Mouse (Mus musculus) C2C12 (cell line): ENCODE data around the gene Lce3d. TPM values are rescaled to one million over a fixed set of nuclear protein-coding genes. Genes with fewer than 3 reads are reported as not detected.

ENCODE experiments used
- H3K27me3 ChIP-seq: one replicate; pipeline ENCODE4 v1.6.1; 2011; ENCODE audit not compliant: control insufficient read depth, insufficient read depth, insufficient read length
- H3K36me3 ChIP-seq: one replicate; pipeline ENCODE4 v1.6.1; 2011; ENCODE audit not compliant: control insufficient read depth, insufficient read depth
- H3K4me3 ChIP-seq: one replicate; pipeline ENCODE4 v1.5.1; 2011; ENCODE audit warnings: mild to moderate bottlenecking, control low read depth; ENCODE audit not compliant: poor library complexity, insufficient read depth, severe bottlenecking
- H3K79me2 ChIP-seq: one replicate; pipeline ENCODE4 v1.6.1; 2011; ENCODE audit not compliant: control insufficient read depth, insufficient read depth
- H3K79me3 ChIP-seq: one replicate; pipeline ENCODE4 v1.6.1; 2011; ENCODE audit warnings: low read depth, control low read depth
- H3ac ChIP-seq: one replicate; pipeline ENCODE3; 2011; ENCODE audit warnings: low read depth; ENCODE audit not compliant: control insufficient read depth, insufficient read length
- CEBPB ChIP-seq: IDR thresholded peaks from one replicate; pipeline ENCODE4 v1.6.1; 2011; ENCODE audit warnings: low read depth, mild to moderate bottlenecking, control low read depth, moderate library complexity
- CTCF ChIP-seq: IDR thresholded peaks from one replicate; pipeline ENCODE4 v1.5.1; 2011; ENCODE audit not compliant: control insufficient read depth, insufficient read depth, insufficient read length
- FOSL1 ChIP-seq: IDR thresholded peaks from one replicate; pipeline ENCODE4 v1.8.0; 2011; ENCODE audit warnings: mild to moderate bottlenecking, low read length; ENCODE audit not compliant: poor library complexity, insufficient read depth, severe bottlenecking
- MAX ChIP-seq: IDR thresholded peaks from one replicate; pipeline ENCODE4 v1.6.1; 2011; ENCODE audit warnings: mild to moderate bottlenecking, control low read depth
- MYOD1 ChIP-seq: IDR thresholded peaks from one replicate; pipeline ENCODE4 v1.6.1; 2011; ENCODE audit warnings: low read depth; ENCODE audit not compliant: control insufficient read depth, insufficient read length
- MYOG ChIP-seq: IDR thresholded peaks from one replicate; pipeline ENCODE4 v1.6.1; 2011; ENCODE audit not compliant: control insufficient read depth, insufficient read length; ENCODE audit errors: extremely low read depth
- USF1 ChIP-seq: IDR thresholded peaks from one replicate; pipeline ENCODE4 v1.6.1; 2011; ENCODE audit warnings: low read depth, mild to moderate bottlenecking, control low read depth, moderate library complexity
- long read RNA-seq, 2 experiments: library from polyadenylated mRNA; unstranded; transcript quantifications; one replicate each; pipeline ENCODE4 v2.0.0; 2019 to 2020
- polyA plus RNA-seq: library from polyadenylated mRNA; unstranded; fragments of >200 nt; fragmentation: generic; extraction: Trizol; gene quantifications from one replicate; pipeline ENCODE4 v1.2.1, GENCODE M21; 2012; ENCODE audit warnings: missing spikeins

The Lce3d gene
- not detected for polyA plus RNA-seq
- long read RNA-seq, experiment 1: 0 reads
- long read RNA-seq, experiment 2: 0 reads

GRCm38 (mm10) chr3:92957090-92957489 lies at the start of gene Lce3d:
TSS of gene Lce3d (plus strand) at chr3:92957390.
- H3K79me3 ChIP-seq: no peaks in the 10 kb centered on the region
- no peaks in the 10 kb centered on the region for H3K36me3 ChIP-seq
- H3ac ChIP-seq: no peak within 1 kb of the TSS
- no peak for TF ChIP-seq FOSL1
- no peak for TF ChIP-seq CEBPB
- TF ChIP-seq MYOG: no peak
- no peak for TF ChIP-seq MAX
- no peak for TF ChIP-seq CTCF
- no peak for TF ChIP-seq USF1
- no peak for TF ChIP-seq MYOD1
- no peaks in the 10 kb centered on the region for H3K27me3 ChIP-seq
- no peak within 1 kb of the TSS for H3K4me3 ChIP-seq
- no peaks in the 10 kb centered on the region for H3K79me2 ChIP-seq

DNA sequence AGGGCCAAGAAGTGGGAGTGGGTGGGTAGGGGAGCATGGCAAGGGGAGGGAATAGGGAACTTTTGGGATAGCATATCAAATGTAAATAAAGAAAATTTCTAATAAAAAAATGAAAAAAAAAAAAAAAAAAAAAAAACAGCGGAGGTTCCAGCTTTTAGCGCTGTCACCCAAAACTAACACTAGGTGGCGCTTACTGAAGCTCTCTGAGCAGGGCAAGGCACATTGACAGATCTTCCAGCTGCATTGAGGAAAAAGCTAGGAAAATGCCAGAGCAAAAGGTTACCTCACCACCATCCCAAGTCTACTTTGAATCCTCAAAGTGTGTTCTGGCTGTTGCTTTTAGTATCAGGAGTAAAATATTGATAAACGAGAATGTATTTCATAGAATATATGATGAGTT lies 49.6 kb upstream of the Lce3d start:
- TF ChIP-seq MAX (no peak), CTCF (peak; percentile 29), USF1 (no peak), MYOG (no peak)
- Histone ChIP-seq H3K79me3 (no peaks in the 10 kb centered on the region), H3K4me3 (no peak overlapping the region), H3K27me3 (no peaks in the 10 kb centered on the region), H3K36me3 (no peaks in the 10 kb centered on the region), H3ac (no peak overlapping the region), H3K79me2 (no peaks in the 10 kb centered on the region)

GRCm38 (mm10) chr3:92920364-92920763 lies 36.8 kb upstream of the Lce3d start:
- no peaks in the 10 kb centered on the region for H3K27me3 ChIP-seq
- no peak overlapping the region for H3K4me3 ChIP-seq
- H3ac ChIP-seq: no peak overlapping the region
- no peaks in the 10 kb centered on the region for H3K79me3 ChIP-seq
- TF ChIP-seq USF1 (no peak), CTCF (peak; percentile 33)
- H3K36me3 ChIP-seq: no peaks in the 10 kb centered on the region
- no peaks in the 10 kb centered on the region for H3K79me2 ChIP-seq

DNA sequence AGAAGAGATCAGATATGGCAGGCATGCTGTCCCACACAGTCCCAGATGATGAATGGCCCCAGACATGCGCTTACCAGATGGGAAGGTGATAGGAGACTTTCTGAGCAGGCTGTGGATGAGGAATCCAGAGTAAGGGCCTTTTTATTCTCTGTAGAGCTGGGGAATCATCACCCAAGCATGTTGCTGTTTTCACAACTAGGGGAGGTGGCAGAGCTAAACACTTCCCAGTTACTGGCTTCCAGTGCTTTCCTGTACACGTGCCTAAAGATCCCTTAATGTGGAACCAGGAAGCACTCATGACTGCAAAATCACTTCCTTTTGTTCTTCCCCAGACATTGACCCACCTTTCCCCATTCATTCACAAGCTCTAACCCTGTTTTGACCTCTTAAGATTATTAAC lies 31.1 kb upstream of the Lce3d start, which contains the start of gene Lce3a:
Lce3a (minus strand) TSS at position 101 of the 400 bp plus-strand sequence.
- H3K4me3 ChIP-seq: no peak within 1 kb of the TSS
- no peaks in the 10 kb centered on the region for H3K27me3 ChIP-seq
- H3K36me3 ChIP-seq: no peaks in the 10 kb centered on the region
- no peak within 1 kb of the TSS for H3ac ChIP-seq
- no peaks in the 10 kb centered on the region for H3K79me3 ChIP-seq
- no peaks in the 10 kb centered on the region for H3K79me2 ChIP-seq
- TF ChIP-seq CEBPB (no peak), MAX (no peak), MYOG (no peak), FOSL1 (no peak), USF1 (no peak), CTCF (no peak), MYOD1 (no peak)

DNA sequence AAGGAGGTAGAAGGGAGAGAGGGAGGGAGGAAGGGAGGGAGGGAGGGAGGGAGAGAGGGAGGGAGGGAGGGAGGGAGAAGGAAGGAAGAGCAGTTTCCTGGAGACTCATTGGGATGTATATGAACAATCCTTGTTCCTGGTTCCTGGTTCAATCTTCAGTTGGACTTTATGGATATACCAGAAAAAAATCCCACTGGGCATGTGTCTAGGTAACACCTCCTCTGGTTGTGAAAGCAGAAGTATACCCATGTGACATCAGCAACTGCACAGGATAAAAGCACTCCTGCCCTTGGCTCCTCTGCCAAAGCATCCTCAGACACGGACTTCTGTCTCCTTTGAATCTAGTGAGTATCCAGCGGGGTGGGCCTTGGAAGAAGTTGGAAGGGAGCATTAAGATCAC lies 24.5 kb upstream of the Lce3d start, which contains the start of gene Lce3b:
Lce3b (plus strand) TSS at position 301 of the 400 bp plus-strand sequence.
- no peaks in the 10 kb centered on the region for H3K27me3 ChIP-seq
- no peaks in the 10 kb centered on the region for H3K36me3 ChIP-seq
- TF ChIP-seq MYOD1 (no peak), MAX (no peak), MYOG (no peak), USF1 (no peak), CEBPB (no peak), FOSL1 (no peak), CTCF (no peak)
- H3K79me3 ChIP-seq: no peaks in the 10 kb centered on the region
- H3K79me2 ChIP-seq: no peaks in the 10 kb centered on the region
- no peak within 1 kb of the TSS for H3K4me3 ChIP-seq
- H3ac ChIP-seq: no peak within 1 kb of the TSS

- Histone ChIP-seq H3ac (no peak within 1 kb of the TSS), H3K36me3 (no peaks in the 10 kb centered on the region), H3K4me3 (no peak within 1 kb of the TSS), H3K79me3 (no peaks in the 10 kb centered on the region), H3K79me2 (no peaks in the 10 kb centered on the region), H3K27me3 (no peaks in the 10 kb centered on the region)
- TF ChIP-seq USF1: no peak
- TF ChIP-seq MAX: no peak
- TF ChIP-seq CEBPB: no peak
- no peak for TF ChIP-seq MYOD1
- TF ChIP-seq FOSL1: no peak
- no peak for TF ChIP-seq CTCF
- no peak for TF ChIP-seq MYOG
These were observed 13.0 kb upstream of the Lce3d start, which contains the start of gene Lce3c for GRCm38 (mm10) chr3:92944186-92944585. TSS of gene Lce3c (plus strand) at chr3:92944486.
